Mouse (Mus musculus) lung, postnatal 0 days (tissue): Measurements from ENCODE around the gene Anxa8.

Experiments
- CTCF ChIP-seq: IDR thresholded peaks from 2 replicates; pipeline ENCODE4 v1.5.1; 2016; ENCODE audit warnings: antibody characterized with exemption, mild to moderate bottlenecking
- EP300 ChIP-seq: IDR thresholded peaks from 2 replicates; pipeline ENCODE4 v1.6.1; 2016; ENCODE audit warnings: antibody characterized with exemption, mild to moderate bottlenecking, control low read depth

DNA sequence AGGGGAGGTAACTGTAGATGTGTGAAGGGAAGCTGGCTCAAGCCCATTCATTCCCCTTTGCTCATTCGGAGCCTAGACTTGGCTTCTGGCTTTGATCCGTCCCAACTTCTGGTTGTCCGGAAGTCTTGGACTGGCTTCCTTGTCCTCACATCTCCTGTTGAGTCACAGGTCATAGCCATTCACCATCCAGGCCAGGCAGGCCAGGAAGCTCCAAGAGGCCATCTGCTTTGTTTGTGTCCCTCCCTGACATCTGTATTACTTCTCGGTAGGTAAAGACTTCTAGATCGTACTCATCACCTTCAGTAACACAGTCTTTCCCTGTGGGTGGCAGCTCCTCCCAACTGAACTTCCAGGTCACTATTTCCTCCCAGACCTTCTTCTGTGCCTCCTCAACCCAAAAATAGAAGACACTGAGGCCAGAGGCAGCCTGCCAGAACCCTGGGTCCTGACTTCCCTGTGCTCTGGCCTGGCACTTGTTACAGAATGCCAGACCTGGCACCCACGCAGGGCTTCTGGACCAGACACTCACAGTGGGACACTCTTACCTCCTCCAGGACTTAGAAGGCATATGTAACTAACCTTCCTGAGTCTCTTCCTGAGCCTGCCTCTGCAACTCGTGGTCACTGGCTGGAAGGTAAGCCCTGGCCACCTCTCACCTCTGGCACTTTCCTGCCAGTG, 33.4 kb downstream of the Anxa8 start:
- TF ChIP-seq CTCF (no peak), EP300 (no peak)
